Mouse (Mus musculus): ENCODE measurements around the gene Olfr975. TPM values are rescaled to one million over a fixed set of nuclear protein-coding genes. Genes with fewer than 3 reads are reported as not detected.
A peak's percentile ranks its signal among the peaks of the same experiment; 100 is the strongest.
"Not testable (repeated sequence)": the region's sequence is repeated elsewhere in the genome, so short reads cannot be mapped to it uniquely, and the experiment has no call there.

The Olfr975 gene
- polyA plus RNA-seq (2015; fragmentation: Nextera tagmentation; extraction: Ambion mirVana): 0.06 TPM in 1 of 2 replicates, not detected in the other

- no peak within 1 kb of the TSS for H3K4me3 ChIP-seq
- H3K4me2 ChIP-seq: no peak within 1 kb of the TSS
- no peak within 1 kb of the TSS for H3K27ac ChIP-seq
- no peaks in the 10 kb centered on the region for H3K4me1 ChIP-seq (replicated peaks)
- no peak within 1 kb of the TSS for H3K9ac ChIP-seq
- no peak for ATAC-seq (ENCODE audit: low FRiP score)
- no peaks in the 10 kb centered on the region for H3K36me3 ChIP-seq
- WGBS: 67% methylated on average over 1 of the region's 1 CpGs
- H3K27me3 ChIP-seq: no peaks in the 10 kb centered on the region
- no peaks in the 10 kb centered on the region for H3K9me3 ChIP-seq
Measured at GRCm38 (mm10) chr9:39951946-39952345, at the start of gene Olfr975. Gene Olfr975, minus strand, starts transcription at chr9:39952046.

GRCm38 (mm10) chr9:39991813-39992212, 40.0 kb upstream of the Olfr975 start, which contains the start of gene Olfr978:
Gene Olfr978, plus strand, starts transcription at chr9:39992113.
- no peak within 1 kb of the TSS for H3K4me2 ChIP-seq
- H3K4me3 ChIP-seq: no peak within 1 kb of the TSS
- no peaks in the 10 kb centered on the region for H3K36me3 ChIP-seq
- H3K9ac ChIP-seq: no peak within 1 kb of the TSS
- ATAC-seq (ENCODE audit: low FRiP score): no peak
- H3K27me3 ChIP-seq: no peaks in the 10 kb centered on the region
- 89% methylated on average over 2 of the region's 2 CpGs for WGBS
- no peaks in the 10 kb centered on the region for H3K4me1 ChIP-seq (replicated peaks)
- H3K9me3 ChIP-seq: no peaks in the 10 kb centered on the region
- H3K27ac ChIP-seq: no peak within 1 kb of the TSS

- ATAC-seq (ENCODE audit: low FRiP score); H3K9me3 ChIP-seq; H3K27me3 ChIP-seq; H3K4me2 ChIP-seq; H3K4me3 ChIP-seq; H3K9ac ChIP-seq; H3K27ac ChIP-seq; H3K4me1 ChIP-seq (replicated peaks); H3K36me3 ChIP-seq: not testable (repeated sequence)
- whole genome bisulfite sequencing: 94% methylated on average over 1 of the region's 1 CpGs
Measured at GRCm38 (mm10) chr9:39976581-39977145, 24.8 kb upstream of the Olfr975 start.

GRCm38 (mm10) chr9:39961033-39961432, 9.2 kb upstream of the Olfr975 start, which contains the start of gene Olfr976:
Gene Olfr976, minus strand, starts transcription at chr9:39961133.
- not testable (repeated sequence) for H3K4me3 ChIP-seq; H3K36me3 ChIP-seq; H3K9me3 ChIP-seq; ATAC-seq (ENCODE audit: low FRiP score); H3K27me3 ChIP-seq; H3K4me2 ChIP-seq; H3K4me1 ChIP-seq (replicated peaks); H3K27ac ChIP-seq; H3K9ac ChIP-seq
- WGBS: 79% methylated on average over 8 of the region's 9 CpGs

- Histone ChIP-seq H3K27me3 (no peaks in the 10 kb centered on the region), H3K9ac (no peak within 1 kb of the TSS), H3K9me3 (peaks cover 2% of the 10 kb centered on the region; the same call in 1 of the 2 replicates), H3K27ac (no peak within 1 kb of the TSS), H3K4me3 (no peak within 1 kb of the TSS), H3K4me2 (no peak within 1 kb of the TSS), H3K36me3 (no peaks in the 10 kb centered on the region), H3K4me1 (replicated peaks) (no peaks in the 10 kb centered on the region)
- 83% methylated on average over 1 of the region's 1 CpGs for WGBS
- ATAC-seq (ENCODE audit: low FRiP score): no peak
Measured at GRCm38 (mm10) chr9:39937201-39937600, 14.6 kb downstream of the Olfr975 start, which contains the start of gene Olfr974. Gene Olfr974, plus strand, starts transcription at chr9:39937501.

- H3K4me1 ChIP-seq (replicated peaks); H3K9me3 ChIP-seq; H3K4me3 ChIP-seq; H3K9ac ChIP-seq; H3K27me3 ChIP-seq; H3K4me2 ChIP-seq; H3K36me3 ChIP-seq; H3K27ac ChIP-seq: not testable (repeated sequence)
- ATAC-seq (ENCODE audit: low FRiP score): peak; percentile 13; the same call in 1 of the 2 replicates
- WGBS: 55% methylated on average over 1 of the region's 1 CpGs
Measured at GRCm38 (mm10) chr9:39928837-39929236, 23.0 kb downstream of the Olfr975 start.

- H3K27ac ChIP-seq; H3K4me3 ChIP-seq; H3K27me3 ChIP-seq; H3K4me1 ChIP-seq (replicated peaks); H3K9ac ChIP-seq; H3K36me3 ChIP-seq; H3K4me2 ChIP-seq; H3K9me3 ChIP-seq: not testable (repeated sequence)
- no CpG with 5 or more reads among the region's 4 CpGs for WGBS
- ATAC-seq (ENCODE audit: low FRiP score): peak; percentile 87
Measured at GRCm38 (mm10) chr9:39927975-39928836, 23.6 kb downstream of the Olfr975 start.

- Histone ChIP-seq H3K4me3 (no peak overlapping the region), H3K4me2 (no peak overlapping the region), H3K27ac (no peak overlapping the region), H3K27me3 (no peaks in the 10 kb centered on the region), H3K9ac (no peak overlapping the region), H3K9me3 (no peaks in the 10 kb centered on the region), H3K36me3 (no peaks in the 10 kb centered on the region), H3K4me1 (replicated peaks) (no peaks in the 10 kb centered on the region)
- 93% methylated on average over 3 of the region's 3 CpGs for WGBS
- ATAC-seq (ENCODE audit: low FRiP score): no peak
Measured at GRCm38 (mm10) chr9:39909939-39910338, 41.9 kb downstream of the Olfr975 start.

- no peaks in the 10 kb centered on the region for H3K9me3 ChIP-seq
- H3K36me3 ChIP-seq: no peaks in the 10 kb centered on the region
- no peak within 1 kb of the TSS for H3K9ac ChIP-seq
- H3K4me3 ChIP-seq: no peak within 1 kb of the TSS
- H3K4me2 ChIP-seq: no peak within 1 kb of the TSS
- no peak within 1 kb of the TSS for H3K27ac ChIP-seq
- 80% methylated on average over 2 of the region's 2 CpGs for WGBS
- ATAC-seq (ENCODE audit: low FRiP score): no peak
- no peaks in the 10 kb centered on the region for H3K27me3 ChIP-seq
- H3K4me1 ChIP-seq (replicated peaks): no peaks in the 10 kb centered on the region
Measured at GRCm38 (mm10) chr9:39907036-39907435, 44.8 kb downstream of the Olfr975 start, which contains the start of gene Olfr229. Gene Olfr229, plus strand, starts transcription at chr9:39907336.

- ATAC-seq (ENCODE audit: low FRiP score): no peak
Measured at GRCm38 (mm10) chr9:39905106-39905505, 46.7 kb downstream of the Olfr975 start.

More at GRCm38 (mm10) chr9:39905106-39905505, 46.7 kb downstream of the Olfr975 start:
- Histone ChIP-seq H3K27ac (no peak overlapping the region), H3K36me3 (no peaks in the 10 kb centered on the region), H3K27me3 (no peaks in the 10 kb centered on the region), H3K9ac (no peak overlapping the region), H3K4me1 (replicated peaks) (no peaks in the 10 kb centered on the region), H3K9me3 (no peaks in the 10 kb centered on the region), H3K4me2 (no peak overlapping the region), H3K4me3 (no peak overlapping the region)
- WGBS: 77% methylated on average over 6 of the region's 6 CpGs
